Mouse (Mus musculus) inflammation-experienced regulatory T-cells, adult 6 months (primary cell): Measurements from ENCODE around the gene Cyp2t4. TPM values are rescaled to one million over a fixed set of nuclear protein-coding genes. Genes with fewer than 3 reads are reported as not detected.
A peak's percentile ranks its signal among the peaks of the same experiment; 100 is the strongest.

Experiments
- ATAC-seq: one replicate; pipeline ENCODE4 v1.8.0; 2017
- polyA plus RNA-seq, 3 experiments: library from polyadenylated mRNA; unstranded; fragments of 100-300 nt; shearing (Covaris generic); gene quantifications; one replicate each; pipeline ENCODE4 v1.2.1; 2017

The Cyp2t4 gene
- polyA plus RNA-seq, 3 experiments from 2014 or later: 0.24 to 0.59 TPM; not detected in 1

GRCm38 (mm10) chr7:27184964-27185363 is 31.4 kb downstream of the Cyp2t4 start:
- ATAC-seq: no peak

- no peak for ATAC-seq
Measured at GRCm38 (mm10) chr7:27185986-27186385, 32.5 kb downstream of the Cyp2t4 start.

- ATAC-seq: no peak
Measured at GRCm38 (mm10) chr7:27189271-27189931, 35.9 kb downstream of the Cyp2t4 start.

- no peak for ATAC-seq
Measured at GRCm38 (mm10) chr7:27192434-27192833, 38.9 kb downstream of the Cyp2t4 start.

- no peak for ATAC-seq
Measured at GRCm38 (mm10) chr7:27193731-27194130, 40.2 kb downstream of the Cyp2t4 start.

GRCm38 (mm10) chr7:27195681-27196611 is 42.4 kb downstream of the Cyp2t4 start, which contains the start of the genes BC024978 and Snrpa:
Gene BC024978 (plus strand): TSS chr7:27195781.
Gene Snrpa (minus strand): TSS chr7:27196271.
- peak; percentile 95 for ATAC-seq

- no peak for ATAC-seq
Measured at GRCm38 (mm10) chr7:27197136-27197535, 43.6 kb downstream of the Cyp2t4 start.

- no peak for ATAC-seq
Measured at GRCm38 (mm10) chr7:27197634-27198033, 44.1 kb downstream of the Cyp2t4 start.

- no peak for ATAC-seq
Measured at GRCm38 (mm10) chr7:27198355-27198754, 44.8 kb downstream of the Cyp2t4 start.

- no peak for ATAC-seq
Measured at GRCm38 (mm10) chr7:27198779-27199178, 45.3 kb downstream of the Cyp2t4 start.

- ATAC-seq: no peak
Measured at GRCm38 (mm10) chr7:27203730-27204449, 50.4 kb downstream of the Cyp2t4 start.

Other genes starting within 250 kb of the Cyp2t4 start
- not detected for gene Cyp2a22, start 214.3 kb upstream of the Cyp2t4 start, polyA plus RNA-seq
- not detected for gene Cyp2a12, start 124.6 kb upstream of the Cyp2t4 start, polyA plus RNA-seq
- gene Cyp2f2, start 33.8 kb upstream of the Cyp2t4 start, polyA plus RNA-seq: not detected
- 10 to 100 TPM; 12.0 to 14.1 (median 13.9) TPM for gene Egln2, start 13.1 kb downstream of the Cyp2t4 start, polyA plus RNA-seq
- 100 to 1,000 TPM; 130 to 162 (median 146) TPM for gene Rab4b, start 25.2 kb downstream of the Cyp2t4 start, polyA plus RNA-seq
- gene Gm21983, start 27.4 kb downstream of the Cyp2t4 start, polyA plus RNA-seq: not detected
- not detected for gene Mia, start 27.4 kb downstream of the Cyp2t4 start, polyA plus RNA-seq
- gene BC024978, start 42.1 kb downstream of the Cyp2t4 start, polyA plus RNA-seq: 1 to 10 TPM; 2.2 to 5.9 (median 5.2) TPM
- gene Snrpa, start 42.6 kb downstream of the Cyp2t4 start, polyA plus RNA-seq: 10 to 100 TPM; 63.4 to 96.0 (median 77.8) TPM
- gene Itpkc, start 74.9 kb downstream of the Cyp2t4 start, polyA plus RNA-seq: under 1 TPM; 0.49 to 0.83 (median 0.58) TPM
- gene Coq8b, start 79.3 kb downstream of the Cyp2t4 start, polyA plus RNA-seq: 10 to 100 TPM in 2 of 3 experiments, 1 to 10 TPM in 1; 9.5 to 14.0 (median 10.9) TPM
- gene Numbl, start 104.7 kb downstream of the Cyp2t4 start, polyA plus RNA-seq: under 1 TPM; 0.15 to 0.38 (median 0.15) TPM
- gene Ltbp4, start 184.0 kb downstream of the Cyp2t4 start, polyA plus RNA-seq: 1 to 10 TPM in 1 of 3 experiments, under 1 TPM in 2; 0.45 to 1.2 (median 0.50) TPM
- 10 to 100 TPM; 46.9 to 59.2 (median 50.1) TPM for gene Shkbp1, start 202.3 kb downstream of the Cyp2t4 start, polyA plus RNA-seq
- gene Gm20479, start 203.7 kb downstream of the Cyp2t4 start, polyA plus RNA-seq: 1 to 10 TPM in 1 of 3 experiments, not detected in 2; 4.0 TPM